Mouse (Mus musculus): ENCODE data around the gene Zc4h2. TPM values are rescaled to one million over a fixed set of nuclear protein-coding genes. Genes with fewer than 3 reads are reported as not detected.
A peak's percentile ranks its signal among the peaks of the same experiment; 100 is the strongest.

Gene Zc4h2
- total RNA-seq (2022), result 10 to 100 TPM; 17.0 to 19.5 (median 18.5) TPM

GRCm38 (mm10) chrX:95657804-95658599 lies at the start of gene Zc4h2:
Zc4h2 (minus strand) TSS chrX:95658509.
- DNase-seq (ENCODE audit: low spot score in 2 of 2), result peak; percentile 17 to 82

DNA sequence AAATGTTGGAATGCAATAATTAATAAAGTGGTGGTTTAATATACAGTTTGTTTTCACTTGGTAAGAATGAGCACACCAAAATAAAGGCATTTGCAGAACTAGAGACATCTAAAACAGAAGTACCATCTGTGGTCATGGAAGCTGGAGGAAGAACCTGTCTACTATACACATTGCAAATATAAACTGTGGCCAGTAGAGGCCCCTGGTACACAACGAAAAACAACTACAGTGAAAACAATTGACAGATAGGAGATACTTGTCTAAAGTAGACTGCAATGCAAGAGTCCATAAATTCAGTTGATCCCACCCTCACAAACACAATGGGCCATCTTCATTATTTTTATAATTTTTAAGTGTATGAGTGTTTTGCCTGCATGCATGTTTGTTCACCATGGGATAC lies 28.8 kb upstream of the Zc4h2 start:
- no peak for DNase-seq (ENCODE audit: low spot score in 2 of 2)

GRCm38 (mm10) chrX:95682206-95682605 lies 23.9 kb upstream of the Zc4h2 start:
- no peak for DNase-seq (ENCODE audit: low spot score in 2 of 2)

DNA sequence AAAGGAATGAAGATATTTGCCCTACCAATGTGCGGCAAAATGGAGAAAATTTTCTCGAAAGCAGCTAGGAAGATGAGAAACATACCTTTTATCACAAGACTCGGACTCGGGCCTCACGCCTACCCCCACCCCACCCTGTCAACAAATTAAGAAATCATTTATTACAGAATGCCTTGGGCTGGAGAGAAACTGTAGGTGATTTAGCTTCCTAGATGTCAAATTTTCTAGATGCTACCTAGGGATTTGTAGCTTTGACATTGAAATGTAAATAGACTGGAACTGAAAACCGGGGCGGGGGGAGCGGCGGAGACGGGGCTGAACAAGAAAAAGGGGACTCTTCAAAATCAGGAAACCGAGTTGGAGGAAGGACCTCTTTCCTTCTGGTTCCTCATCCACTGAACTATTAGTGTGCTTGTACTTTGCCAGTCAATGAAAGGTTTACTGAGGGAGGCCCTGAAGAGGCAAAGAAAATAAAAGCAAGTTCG lies 333 bp upstream of the Zc4h2 start:
- peak in 1 of 2 experiments; percentile 3 for DNase-seq (ENCODE audit: low spot score in 2 of 2)

DNA sequence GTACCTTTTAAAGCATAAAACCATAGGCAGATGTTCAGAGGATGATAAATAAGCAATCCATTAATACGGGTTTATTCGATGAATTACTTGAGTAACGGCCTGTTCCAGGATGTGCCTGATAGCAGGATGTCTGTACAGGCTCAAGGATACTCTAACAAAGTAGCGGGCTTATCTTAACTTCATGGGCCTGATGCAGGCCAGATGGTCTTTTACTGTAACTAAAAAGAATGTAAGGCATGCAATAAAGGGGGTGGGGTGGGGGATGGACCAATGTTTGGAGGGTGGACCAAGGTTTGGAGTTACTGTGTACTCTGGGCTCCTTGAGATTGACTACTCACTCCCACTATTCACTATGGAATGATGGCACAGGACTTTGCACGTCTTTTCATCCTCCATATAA lies 57.7 kb downstream of the Zc4h2 start:
- no peak for DNase-seq (ENCODE audit: low spot score in 2 of 2)

Other genes starting within 250 kb of the Zc4h2 start
- 1 to 10 TPM; 5.5 to 7.2 (median 5.9) TPM for gene Amer1, start 213.6 kb downstream of the Zc4h2 start, total RNA-seq (2022)
- gene Asb12, start 100.5 kb downstream of the Zc4h2 start, total RNA-seq (2022), result under 1 TPM in 1 of 4 experiments, not detected in 3; 0.27 TPM
- gene Pfn5, start 100.4 kb downstream of the Zc4h2 start, total RNA-seq (2022), result not detected
- gene Zc3h12b, start 53.2 kb upstream of the Zc4h2 start, total RNA-seq (2022), result 10 to 100 TPM; 29.9 to 36.3 (median 32.9) TPM